Mouse (Mus musculus): ENCODE measurements around the gene Tmem184b.

Gene Tmem184b

DNA sequence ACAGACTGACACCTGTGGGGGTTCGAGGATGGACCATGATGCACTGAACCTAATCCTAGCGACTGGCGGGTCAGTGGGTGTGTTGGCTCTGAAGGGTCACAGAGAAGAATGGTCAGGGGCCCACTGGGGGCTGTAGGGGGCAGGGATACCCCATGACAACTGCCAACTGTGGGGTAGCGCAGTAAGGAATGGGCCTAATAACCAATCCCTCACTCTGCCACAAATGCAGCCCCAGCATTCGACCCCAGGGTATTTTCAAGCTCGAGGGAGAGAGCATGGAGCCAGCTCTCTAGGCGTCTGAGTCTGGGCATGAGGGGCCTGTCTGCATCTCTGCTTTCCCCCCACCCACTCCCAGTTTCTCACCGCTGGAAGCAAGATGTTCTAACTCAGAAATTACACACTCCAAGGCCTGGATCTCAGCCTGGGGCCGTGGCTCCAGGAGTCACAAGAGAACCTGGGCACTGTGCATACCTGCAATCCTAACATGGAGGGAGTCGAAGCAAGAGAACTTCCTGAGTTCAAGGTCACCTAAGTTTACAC lies 27.2 kb upstream of the Tmem184b start:
- no peak for DNase-seq (ENCODE audit: low read depth, low spot score)

DNA sequence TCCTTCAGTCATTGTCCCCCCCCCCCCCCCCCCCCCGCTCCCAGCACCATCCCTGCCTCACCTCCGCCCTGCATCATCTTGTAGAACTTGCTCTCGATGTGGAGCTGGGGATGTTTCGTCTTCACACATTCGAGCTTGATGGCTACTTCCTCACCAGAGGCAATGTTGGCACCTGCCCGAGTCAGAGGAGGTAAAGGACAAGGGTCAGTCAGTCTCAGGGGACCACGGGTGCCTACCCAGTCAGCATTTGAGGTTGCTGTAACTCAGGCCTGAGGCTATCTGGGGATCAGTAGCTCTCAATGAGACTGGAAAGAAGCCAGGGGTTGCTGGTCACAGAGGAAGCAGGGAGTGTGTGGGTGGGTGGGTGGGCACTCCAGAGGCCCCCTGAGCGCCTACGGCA lies 26.6 kb upstream of the Tmem184b start:
- DNase-seq (ENCODE audit: low read depth, low spot score) = no peak

DNA sequence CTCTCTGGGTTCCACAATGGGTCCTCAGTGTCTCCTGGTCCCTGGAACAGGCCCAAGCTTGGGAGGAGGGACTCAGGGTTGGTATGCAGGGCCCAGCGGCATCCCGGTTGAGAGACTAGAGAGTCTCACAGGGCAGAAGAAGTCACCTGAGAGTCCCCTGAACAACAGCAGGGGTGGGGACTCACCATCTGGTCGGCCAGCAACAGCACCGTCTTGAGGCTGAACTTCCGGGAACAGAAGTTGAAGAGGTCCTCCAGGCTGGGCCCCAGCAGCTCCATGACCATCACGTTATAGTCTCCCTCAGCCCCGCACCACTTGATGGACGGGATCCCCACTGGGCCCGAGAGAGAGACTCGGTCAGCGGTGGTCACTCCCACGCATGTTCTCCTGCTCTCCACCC lies 26.2 kb upstream of the Tmem184b start:
- DNase-seq (ENCODE audit: low read depth, low spot score) = no peak

DNA sequence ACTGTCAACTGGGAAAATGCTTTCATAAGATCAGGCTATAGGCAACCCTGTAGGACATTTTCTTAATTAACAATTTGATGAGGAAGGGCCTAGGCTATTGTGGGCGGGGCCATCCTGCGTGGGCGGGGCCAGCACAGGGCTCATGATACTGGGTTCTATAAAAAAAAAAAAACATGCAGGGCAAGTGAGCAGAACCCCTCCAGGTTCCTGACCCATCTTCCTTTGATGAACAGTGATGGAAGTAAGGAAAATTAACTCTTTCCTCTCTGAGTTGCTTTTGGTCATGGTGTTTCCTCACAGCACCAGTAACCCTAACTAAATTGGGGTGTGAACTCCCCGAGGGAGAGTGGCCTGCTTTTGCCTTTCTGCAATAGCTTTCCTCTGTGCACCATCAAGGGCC lies 25.2 kb upstream of the Tmem184b start:
- DNase-seq (ENCODE audit: low read depth, low spot score) = no peak

DNA sequence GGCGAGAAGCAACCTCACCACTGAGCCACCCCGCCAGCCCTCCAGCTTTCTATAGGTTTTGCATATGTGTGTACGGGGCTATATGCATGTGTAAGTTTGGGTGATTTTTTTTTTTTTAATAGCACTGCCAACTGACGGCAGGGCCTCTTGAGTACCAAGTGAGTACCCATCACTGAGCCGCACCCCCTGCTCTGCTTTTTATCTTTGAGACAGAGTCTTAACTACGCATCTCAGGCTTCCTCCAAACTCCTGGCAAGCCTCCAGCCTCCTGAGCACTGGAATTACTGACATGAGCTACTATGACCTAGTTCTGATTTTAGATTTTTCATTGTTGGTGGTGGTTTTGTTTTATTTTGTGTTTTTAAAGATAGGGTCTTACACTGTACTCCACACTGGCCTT lies 24.1 kb upstream of the Tmem184b start:
- DNase-seq (ENCODE audit: low read depth, low spot score) = peak; percentile 68

DNA sequence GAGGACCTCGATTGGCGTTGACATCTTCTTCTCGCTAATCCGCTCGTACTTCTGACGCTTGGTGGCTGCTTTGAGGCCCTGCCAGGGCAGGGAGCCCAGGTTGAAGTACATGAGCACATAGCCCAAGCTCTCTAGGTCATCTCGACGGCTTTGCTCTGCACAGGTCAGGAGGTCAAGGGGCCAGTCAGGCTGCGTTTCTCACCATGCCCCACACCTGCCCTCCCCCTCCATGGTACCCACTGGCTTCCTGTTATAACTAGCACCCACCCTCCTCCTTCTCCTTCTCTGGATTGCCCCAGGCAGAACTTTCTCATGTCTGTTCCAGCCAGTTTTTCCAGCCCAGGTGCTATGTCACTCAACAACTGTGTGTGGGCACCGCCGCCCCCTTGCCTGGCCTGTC lies 22.1 kb upstream of the Tmem184b start:
- DNase-seq (ENCODE audit: low read depth, low spot score) = no peak

DNA sequence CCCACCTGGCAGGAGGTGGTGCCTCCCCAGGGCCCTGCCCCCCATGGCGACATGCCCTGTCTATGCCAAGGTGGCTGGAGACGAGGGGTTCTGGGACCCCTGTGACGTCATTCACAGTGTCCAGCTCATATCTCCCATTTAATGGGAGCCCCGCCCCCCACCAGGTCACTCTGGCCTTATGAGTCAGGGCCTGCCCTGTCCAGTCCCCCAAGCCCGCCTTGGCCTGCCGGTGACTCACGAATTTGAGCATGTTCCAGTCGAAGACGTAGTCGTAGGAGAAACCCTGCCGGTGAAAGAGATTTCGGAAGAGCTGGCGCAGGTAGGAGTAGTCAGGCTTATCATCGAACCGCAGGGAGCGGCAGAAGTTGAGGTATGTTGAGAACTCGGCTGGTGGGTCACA lies 21.2 kb upstream of the Tmem184b start:
- no peak for DNase-seq (ENCODE audit: low read depth, low spot score)

DNA sequence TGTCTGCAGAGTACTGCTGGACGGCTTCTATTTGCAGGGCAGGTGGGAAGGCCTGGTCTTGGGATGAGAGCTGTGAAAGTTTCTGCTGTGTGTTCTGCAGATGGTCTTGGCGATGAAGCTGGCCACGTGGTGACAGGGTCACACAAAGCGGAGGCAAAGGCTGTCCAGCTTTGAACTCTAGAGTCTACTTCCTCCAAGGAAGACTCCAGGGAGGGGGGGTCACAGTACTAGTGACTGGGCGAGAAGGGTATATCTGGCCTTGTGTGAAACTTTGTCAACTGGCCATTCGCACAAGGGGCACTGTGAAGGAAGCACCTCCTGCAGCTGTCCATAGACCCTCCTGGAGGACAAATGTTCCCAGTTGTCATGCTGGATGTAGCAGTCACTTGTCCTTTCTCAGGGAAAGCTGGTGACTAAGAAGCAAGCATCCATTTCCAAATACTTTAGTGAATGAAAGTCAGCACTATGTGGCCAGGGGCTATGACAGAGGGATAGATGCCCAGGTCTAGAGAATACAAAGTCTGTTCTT lies 19.4 kb upstream of the Tmem184b start:
- no peak for DNase-seq (ENCODE audit: low read depth, low spot score)

DNA sequence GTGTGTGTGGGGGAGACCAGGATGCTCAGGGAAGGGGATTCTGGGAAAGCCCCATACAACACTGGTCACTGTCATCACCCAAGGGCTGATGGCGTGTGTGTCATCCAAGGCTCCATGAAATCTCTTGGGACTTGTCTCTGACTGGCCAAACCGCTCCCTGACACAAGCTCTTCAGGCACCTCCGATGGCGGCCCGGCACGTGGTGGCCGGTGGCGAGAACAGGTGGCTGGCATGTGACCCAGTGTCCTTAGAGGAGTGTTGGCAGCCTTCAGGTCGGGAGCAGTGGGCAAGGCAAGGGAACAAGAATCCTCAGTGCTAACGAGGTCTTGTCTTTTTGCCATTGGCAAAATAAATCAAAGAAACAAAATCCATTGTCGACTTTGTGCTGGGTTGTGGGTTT lies 15.3 kb upstream of the Tmem184b start:
- DNase-seq (ENCODE audit: low read depth, low spot score) = no peak

DNA sequence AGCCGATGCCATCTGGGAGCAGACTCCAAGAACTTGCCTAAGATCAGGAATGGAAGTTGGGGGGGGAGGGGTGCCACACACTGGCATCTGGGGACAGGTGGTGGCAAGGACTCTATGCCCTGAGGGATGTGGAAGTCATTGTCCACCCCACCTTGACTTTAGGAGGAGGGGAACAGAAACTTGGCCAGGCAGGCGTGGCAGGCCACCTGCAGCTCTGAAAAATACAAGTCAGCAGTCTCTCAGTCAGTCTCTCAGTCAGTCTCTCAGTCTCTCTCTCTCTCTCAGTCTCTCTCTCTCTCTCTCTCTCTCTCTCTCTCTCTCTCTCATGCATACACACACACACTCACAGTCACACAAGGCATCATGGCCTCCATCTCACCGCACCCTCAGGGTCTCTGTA lies 14.9 kb upstream of the Tmem184b start:
- no peak for DNase-seq (ENCODE audit: low read depth, low spot score)

DNA sequence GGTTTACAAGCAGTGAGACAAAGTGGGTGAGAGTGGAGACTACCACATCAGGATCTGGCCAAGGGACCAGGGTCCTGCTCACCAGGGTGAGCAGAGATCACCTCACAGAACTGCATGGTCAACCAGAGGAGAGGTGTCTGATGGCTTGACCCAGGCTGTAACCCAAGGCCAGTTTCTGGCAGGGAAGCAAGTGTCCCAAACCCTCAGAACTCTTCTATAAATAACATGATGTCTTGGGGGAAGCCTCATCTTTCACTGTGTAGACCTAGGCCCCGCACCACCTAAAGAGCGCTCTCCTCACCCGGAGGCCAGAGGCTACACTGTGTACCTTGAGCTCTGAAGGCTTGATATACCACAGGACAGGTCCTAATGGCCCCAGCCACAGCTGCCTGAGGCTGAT lies 14.0 kb upstream of the Tmem184b start:
- DNase-seq (ENCODE audit: low read depth, low spot score) = no peak

DNA sequence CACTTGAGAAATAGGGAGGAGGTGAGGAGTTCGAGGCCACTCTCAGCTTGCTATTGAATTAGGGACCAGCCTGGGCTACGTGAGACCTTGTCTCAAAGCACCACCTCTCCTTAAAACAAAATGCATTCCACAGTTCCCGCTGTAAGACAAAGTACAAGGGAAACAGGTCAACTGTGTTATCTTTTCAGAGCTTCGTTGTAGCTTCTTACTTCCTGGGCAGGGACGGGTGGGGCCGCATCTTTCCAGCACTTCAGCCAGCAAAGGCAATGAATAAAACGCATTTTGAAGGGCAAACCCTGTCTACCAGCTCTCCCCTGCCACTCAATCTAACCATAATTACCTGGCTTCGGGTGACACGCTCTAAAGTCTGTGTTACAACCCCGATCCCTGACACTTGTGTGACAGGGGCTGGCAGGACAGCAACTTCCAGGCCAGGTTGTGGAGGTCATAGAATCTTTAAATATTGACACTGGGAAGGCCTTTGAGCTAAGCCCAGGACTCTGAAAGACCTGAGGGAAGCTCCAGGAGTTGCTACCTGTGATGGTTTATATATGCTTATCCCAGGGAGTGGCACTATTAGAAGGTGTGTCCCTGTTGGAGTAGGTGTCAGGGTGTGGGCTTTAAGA lies 13.2 kb upstream of the Tmem184b start:
- no peak for DNase-seq (ENCODE audit: low read depth, low spot score)

DNA sequence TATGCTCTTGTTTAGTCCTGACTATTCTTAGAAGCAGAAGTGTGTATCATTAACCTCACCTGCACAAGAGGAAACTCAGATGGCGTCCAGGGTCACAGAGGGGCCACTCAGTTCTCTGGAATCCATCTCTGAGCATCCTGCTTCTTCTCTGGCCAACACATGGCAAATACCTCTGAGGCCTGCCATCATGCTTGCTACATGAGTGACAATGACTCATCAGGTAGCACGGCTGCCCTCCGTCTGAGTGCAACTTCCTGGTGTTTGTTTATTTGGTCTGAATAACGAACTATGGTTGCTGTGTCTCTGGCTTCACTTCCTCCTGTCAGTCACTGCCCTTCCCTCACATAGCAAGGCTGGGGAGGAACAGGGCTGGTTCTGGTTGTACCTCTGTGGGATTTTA lies 11.1 kb upstream of the Tmem184b start:
- no peak for DNase-seq (ENCODE audit: low read depth, low spot score)

DNA sequence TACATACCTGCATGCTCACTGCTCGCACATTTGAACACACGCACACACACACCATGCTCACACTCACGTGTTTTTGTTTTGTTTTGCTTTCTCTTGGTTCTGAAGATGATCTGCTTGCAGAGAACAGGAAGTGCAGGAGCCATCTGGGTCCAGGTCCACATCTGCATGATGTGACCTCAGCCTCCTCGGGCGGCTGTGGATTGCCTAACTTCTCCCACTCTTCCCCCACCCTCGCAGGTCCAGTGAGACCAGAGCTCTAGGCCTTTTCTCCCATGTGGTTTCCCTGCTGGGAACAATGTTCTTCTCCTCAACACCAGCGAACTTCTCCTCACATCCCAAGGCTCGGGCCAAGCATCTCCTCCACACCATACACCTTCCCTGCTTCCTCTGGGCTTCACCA lies 10.4 kb upstream of the Tmem184b start:
- DNase-seq (ENCODE audit: low read depth, low spot score) = no peak

DNA sequence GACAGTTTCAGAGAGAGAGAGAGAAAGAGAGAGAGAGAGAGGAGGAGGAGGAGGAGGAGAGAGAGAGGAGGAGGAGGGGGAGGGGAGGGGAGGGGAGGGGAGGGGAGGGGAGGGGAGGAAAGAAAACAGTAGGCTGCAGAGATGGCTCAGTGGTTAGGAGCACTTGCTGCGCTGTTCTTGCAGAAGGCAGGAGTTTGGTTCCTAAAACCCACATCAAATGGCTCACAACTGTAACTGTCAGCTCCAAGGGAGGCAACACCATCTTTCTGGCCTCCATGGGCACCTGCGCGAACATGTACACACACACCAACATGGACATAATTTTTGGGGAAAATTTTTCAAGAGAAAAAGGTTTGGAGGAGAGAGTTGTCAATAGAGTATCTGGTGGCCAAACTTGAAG lies 9.8 kb upstream of the Tmem184b start:
- DNase-seq (ENCODE audit: low read depth, low spot score) = no peak

DNA sequence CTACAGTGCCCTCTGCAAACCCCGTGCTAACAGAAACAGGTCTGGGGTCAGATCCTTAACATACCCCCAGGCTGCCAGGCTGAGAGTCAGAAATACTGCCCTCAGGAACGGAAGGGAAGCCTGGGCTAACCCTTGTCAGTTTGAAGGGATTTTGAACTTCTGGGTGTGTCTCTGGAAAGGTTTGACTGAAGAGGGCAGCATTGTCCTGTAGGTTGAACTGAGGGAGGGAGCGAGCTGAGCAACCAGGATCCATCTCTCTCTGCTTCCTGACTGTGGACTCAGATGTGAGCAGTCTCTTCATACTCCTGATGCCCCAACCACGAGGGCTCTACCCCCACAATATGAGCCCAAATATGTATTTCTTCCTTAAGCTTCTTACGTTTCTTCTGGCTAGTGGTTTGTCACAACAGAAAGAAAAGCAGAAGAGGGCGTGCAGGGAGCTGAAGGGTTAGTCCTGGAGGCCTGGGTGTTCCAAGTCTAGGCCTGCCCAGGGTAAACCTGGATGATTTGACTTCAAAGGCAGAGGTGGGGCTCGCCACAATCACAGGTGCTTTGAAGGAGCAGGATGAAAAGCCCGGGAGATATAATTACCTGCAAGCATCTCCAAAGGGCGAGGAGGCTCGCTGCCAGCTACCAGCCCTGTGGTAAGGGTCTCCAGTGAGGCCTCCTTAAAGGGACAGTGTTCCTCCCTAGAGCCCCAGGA lies 8.1 kb upstream of the Tmem184b start:
- DNase-seq (ENCODE audit: low read depth, low spot score) = no peak

DNA sequence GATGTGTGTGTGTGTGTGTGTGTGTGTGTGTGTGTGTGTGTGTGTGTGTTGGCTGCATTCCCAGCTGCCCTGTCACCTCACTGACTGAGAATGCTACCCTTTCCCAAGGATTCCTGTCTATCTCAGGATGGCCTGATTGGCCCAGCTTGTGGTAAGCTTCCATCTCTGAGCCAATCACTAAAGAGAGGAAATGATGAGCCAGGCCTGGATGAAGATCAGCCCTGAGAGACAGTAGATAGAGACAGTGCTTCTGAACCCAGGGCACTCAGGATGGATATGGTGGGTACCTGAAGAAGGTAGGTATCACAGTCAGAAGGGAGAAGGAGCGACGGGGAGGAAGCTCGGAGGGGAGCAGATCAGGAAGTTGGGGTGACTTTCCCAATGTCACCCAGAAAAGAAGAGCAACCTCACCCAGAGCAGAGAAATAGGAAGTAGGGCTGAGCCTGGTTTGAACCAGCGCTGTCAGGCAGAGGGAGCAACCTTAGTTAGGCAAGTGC lies 5.8 kb upstream of the Tmem184b start:
- no peak for DNase-seq (ENCODE audit: low read depth, low spot score)

DNA sequence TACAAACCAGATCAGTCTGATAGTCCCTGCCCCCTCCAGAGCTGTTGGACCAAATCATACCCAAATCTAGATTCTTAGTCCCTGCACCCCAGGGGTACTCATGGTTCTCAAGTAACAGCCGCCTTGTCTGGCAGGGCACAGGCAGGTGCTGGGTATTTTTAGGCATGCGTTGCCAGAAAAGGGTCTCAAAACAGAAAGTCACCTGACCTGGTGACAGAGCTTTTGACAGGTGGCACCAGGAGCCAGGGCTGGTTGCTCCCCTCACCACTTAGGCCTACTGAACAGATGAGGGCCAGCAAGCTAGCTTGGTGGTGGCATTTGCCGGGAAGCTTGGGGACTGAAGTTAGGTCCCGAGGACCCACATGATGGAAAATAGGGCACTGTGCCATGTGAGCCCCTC lies 3.2 kb upstream of the Tmem184b start:
- no peak for DNase-seq (ENCODE audit: low read depth, low spot score)

DNA sequence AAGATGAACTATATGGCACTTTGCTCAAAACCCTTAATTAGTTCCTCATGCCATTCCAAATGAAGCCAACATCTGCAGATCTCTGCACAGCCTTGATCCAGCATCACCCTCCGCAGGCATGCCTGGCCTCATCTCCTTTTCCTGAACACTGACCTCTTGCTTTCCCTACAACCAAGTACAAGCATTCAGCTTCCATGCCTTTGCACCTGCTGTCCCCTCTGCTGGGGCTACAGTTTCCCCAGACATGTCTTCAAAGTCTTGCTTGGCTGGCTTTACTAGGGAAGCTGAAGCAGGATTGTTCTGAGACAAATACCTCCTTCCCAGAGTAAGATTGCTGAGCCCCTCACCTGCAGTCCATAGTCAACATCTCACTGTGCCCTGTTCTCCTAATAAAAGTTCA lies 908 bp upstream of the Tmem184b start:
- DNase-seq (ENCODE audit: low read depth, low spot score) = no peak

DNA sequence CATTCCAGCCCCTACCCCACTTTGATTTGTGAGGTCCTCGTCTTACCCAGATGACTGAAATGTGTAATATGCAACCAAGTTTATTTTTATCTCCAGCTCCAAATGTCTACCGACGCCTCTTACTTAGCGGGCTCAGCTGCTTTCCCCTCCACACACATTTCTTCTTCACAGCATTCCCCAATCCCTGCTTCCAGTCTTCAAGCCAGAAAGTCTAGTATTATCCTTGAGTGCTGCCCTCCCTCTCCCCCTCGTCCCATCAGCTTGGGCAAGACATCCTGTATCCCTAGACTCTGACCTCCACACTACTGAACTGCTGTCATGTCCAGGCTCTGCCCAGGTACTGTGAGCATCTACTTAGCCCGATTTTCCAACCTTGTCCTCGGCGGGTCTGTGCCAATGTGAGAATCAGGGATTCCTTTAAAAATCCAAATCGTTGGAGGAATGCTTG lies 418 bp upstream of the Tmem184b start:
- DNase-seq (ENCODE audit: low read depth, low spot score) = no peak

DNA sequence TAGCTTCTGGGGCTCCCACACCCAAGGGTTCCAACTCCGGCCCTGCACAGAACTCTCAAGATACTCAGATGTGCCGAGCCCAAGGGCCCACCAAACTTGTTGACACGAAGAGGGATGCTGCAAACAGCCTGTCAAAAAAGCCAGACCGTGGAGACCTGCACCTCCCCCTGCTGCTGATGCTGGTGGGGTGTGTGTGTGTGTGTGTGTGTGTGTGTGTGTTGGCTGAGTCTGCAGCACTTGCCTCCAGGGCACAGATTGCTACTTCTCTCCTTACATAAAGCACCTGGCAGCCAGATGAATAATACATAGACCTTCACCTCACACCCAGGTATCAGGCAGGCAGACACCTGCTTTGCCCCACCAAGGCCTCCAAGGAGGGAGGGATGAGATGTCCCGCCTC lies 1.2 kb downstream of the Tmem184b start:
- peak; percentile 57 for DNase-seq (ENCODE audit: low read depth, low spot score)

DNA sequence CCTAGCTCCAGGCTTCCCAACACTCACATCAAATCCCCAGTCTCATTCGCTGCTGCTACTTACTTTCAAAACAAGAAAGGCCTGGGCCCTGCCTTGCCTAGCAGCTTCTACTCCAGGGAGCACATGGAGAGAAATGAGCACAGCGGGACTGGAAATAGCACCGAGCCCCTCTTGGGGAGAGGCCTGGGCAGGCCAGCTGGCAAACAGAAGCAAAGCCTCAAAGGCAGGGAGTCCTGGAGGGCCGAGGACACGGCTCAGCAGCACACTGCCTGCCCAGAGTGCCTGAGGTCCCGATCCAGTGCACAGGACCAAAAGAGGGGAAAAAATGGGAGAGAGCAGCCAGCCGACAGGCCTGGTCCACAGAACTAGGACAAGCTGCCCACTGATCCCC lies 2.4 kb downstream of the Tmem184b start:
- peak; percentile 44 for DNase-seq (ENCODE audit: low read depth, low spot score)
